Mouse (Mus musculus) embryonic fibroblast, embryonic 13.5 days (primary cell): ENCODE measurements around the gene Igfbp5.

Experiments
- CTCF ChIP-seq: IDR thresholded peaks from 2 replicates; pipeline ENCODE4 v1.5.1; 2011; ENCODE audit warnings: mild to moderate bottlenecking, control low read depth, low read length, moderate library complexity, borderline replicate concordance; ENCODE audit not compliant: insufficient read depth
- POLR2A ChIP-seq: IDR thresholded peaks from 2 replicates; pipeline ENCODE4 v1.6.1; 2011; ENCODE audit warnings: low read depth, mild to moderate bottlenecking, control low read depth, low read length, moderate library complexity

DNA sequence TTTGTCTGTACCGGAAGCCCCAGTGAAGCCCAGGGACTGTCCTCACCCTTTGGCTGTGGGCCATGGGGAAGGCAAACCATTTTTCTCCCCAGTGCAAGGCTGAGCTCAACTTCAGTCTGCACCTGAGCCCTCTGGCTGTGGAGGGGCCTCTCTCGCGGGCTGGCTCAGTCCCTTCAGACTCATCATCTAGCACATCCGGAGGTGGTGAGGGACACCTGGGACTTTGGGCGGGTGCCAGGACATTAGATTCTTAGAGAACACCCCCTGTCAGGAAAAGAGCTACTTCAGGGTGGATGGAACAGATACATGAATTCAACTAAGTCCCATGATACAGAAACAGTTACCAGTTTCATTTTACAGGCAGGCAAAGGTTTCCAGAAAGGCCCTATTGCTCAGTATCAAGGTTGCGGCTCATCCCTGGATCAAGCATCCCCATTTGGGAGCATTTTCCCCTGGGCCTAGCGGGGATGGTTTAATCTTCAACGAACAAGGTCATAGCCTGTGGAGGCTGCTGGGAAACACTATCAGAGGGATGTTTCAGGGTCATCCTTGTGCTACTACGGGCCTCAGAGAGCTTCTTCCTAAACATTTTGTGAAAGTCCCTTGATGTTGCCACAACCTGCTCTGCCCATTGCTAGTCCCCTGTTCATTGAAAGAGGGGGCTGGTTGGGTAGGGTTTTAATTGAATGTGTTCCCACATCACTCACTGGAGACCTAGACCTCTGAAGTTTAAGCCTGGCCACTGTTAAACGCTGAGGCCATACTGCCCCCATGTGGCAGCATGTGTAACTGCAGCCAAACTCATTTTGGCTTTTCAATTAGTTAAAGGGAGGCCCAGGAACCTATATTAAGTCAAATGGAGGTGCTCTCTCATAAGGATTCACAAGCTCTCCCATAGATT is 20.1 kb downstream of the Igfbp5 start:
- TF ChIP-seq CTCF (peak; percentile 80; the same call in 1 of the 2 replicates), POLR2A (no peak)
